Mouse (Mus musculus) gastrocnemius, postnatal 36 days (tissue): ENCODE data around the gene Sept12. TPM values are rescaled to one million over a fixed set of nuclear protein-coding genes. Genes with fewer than 3 reads are reported as not detected.

ENCODE experiments used
- DNase-seq, 2 experiments: peaks; one replicate each; pipeline ENCODE4 v3.0.0; 2022
- intact Hi-C: fragments of 180-260 bp; cut with DNase I; formaldehyde crosslinking; loops from one replicate; pipeline ENCODE4 v1.15.1; 2025
- total RNA-seq, 2 experiments: library from RNA; stranded (reverse); gene quantifications; 2 replicates each; pipeline ENCODE4 v1.2.3; 2021

Sept12 gene
- total RNA-seq, 2 experiments from 2014 or later, result not detected

GRCm38 (mm10) chr16:4978275-4979051, 19.2 kb downstream of the Sept12 start:
- DNase-seq, result no peak
- intact Hi-C loops, result no loop called here

GRCm38 (mm10) chr16:4976180-4976579, 21.5 kb downstream of the Sept12 start:
- DNase-seq, result no peak
- intact Hi-C loops, result no loop called here

DNA sequence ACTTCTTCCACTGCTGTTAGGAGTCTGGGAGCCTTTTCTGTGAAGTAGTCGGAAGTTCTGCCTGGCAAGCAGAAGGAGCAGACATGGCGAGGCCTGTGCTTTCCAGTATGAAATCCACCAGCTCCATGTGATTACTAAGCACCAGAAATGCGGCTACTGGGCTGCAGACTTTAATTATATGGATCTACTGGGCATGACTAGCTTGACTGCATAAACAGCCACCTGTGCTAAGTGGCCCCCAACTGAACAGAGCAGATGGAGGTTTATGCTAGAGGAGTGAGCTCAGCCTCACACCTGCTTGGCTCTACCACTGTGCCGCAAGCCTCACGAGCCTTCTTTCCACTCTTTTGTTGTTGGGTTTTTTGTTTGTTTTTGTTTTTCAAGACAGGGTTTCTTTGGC, 23.1 kb downstream of the Sept12 start:
- intact Hi-C loops, result no loop called here
- DNase-seq, result no peak

- intact Hi-C loops, result no loop called here
- DNase-seq, result no peak
Measured at GRCm38 (mm10) chr16:4971626-4972025, 26.0 kb downstream of the Sept12 start.

- intact Hi-C loops, result no loop called here
- no peak for DNase-seq
Measured at GRCm38 (mm10) chr16:4969055-4969843, 28.4 kb downstream of the Sept12 start.

DNA sequence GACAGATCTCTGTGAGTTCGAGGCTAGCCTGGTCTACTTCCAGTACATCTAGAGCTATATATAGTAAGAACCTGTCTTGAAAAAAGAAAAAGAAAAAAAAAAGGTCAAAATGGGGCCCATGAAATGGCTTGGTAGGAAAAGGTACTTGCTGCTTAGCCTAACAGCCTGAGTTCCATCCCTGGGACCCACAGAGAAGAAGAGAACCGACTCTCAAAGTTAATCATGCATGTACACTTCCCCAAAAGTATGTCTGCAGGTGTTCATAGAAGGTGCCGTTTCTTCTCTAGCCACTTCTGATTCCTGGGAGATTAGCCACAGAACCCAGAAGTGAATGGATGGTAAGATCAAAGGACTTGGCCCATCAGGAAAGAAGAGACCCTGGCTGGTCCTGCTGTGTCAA, 29.2 kb downstream of the Sept12 start:
- intact Hi-C loops, result no loop called here

GRCm38 (mm10) chr16:4965392-4966129, 32.1 kb downstream of the Sept12 start:
- no peak for DNase-seq
- intact Hi-C loops, result no loop called here

More for the DNA sequence above, 29.2 kb downstream of the Sept12 start:
- DNase-seq, result no peak

- no peak for DNase-seq
- intact Hi-C loops, result no loop called here
Measured at GRCm38 (mm10) chr16:4964731-4965391, 32.8 kb downstream of the Sept12 start.

- intact Hi-C loops, result no loop called here
- peak; percentile 96 to 97 for DNase-seq
Measured at GRCm38 (mm10) chr16:4963797-4964709, 33.6 kb downstream of the Sept12 start, which contains the start of gene Anks3. Anks3 (minus strand) TSS chr16:4964205.

- intact Hi-C loops, result no loop called here
- no peak for DNase-seq
Measured at GRCm38 (mm10) chr16:4963346-4963745, 34.3 kb downstream of the Sept12 start.

DNA sequence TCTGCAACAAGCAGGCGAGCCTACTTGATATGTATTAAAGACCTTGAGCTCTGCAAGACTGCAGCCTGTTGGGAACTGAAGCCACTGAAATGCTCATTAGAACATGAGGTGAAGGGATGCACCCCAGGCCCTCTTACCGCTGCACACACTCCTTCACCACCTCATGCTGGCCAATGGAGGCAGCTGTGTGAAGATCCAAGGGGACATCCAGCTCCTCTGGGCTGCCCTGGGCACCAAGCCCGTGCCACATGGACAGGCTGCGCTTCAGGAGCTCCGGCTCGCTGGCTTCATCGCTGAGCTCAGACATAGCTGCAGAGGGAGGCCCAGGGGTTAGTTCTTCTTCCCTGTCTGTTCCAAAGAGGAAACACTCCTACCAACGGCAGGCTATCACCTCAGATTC, 37.4 kb downstream of the Sept12 start:
- DNase-seq, result no peak
- intact Hi-C loops, result no loop called here

DNA sequence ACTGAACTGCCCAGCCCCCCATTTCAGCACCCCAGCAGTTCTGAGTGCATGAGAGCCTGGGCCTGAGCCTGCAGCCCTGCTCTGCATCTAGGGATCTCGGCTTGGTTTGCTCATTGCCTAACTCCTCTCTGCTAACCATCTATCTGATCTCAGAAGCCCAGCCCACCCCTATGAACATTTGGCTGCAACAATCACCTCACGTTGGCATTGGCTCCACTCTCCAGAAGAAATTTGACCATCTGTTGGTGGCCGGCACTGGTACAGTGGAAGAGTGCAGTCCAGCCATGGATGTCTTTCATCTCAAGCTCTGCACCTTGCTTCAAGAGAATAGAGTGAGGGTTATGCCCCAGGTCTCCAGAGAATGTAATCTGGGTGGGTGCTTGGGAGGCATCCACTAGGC, 40.2 kb downstream of the Sept12 start:
- no peak for DNase-seq
- intact Hi-C loops, result no loop called here

DNA sequence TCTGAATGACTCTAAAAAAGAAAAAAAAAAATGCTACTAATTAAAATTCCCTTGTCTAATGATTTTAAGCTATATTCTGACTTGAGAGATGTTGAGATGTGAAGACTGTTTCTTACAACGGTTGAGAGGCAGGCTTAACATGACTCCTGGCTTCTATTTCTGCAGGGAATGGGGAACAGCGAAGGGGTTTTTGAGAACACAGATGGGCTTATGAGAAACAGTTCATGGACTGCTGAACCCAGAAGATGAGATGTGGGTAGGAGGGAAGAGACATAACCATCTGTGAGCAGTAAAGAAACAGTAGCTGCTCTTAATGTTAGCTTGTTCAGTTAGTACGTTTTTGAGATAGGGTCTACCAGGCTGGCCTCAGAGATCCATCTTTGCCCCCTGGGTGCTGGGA, 41.0 kb downstream of the Sept12 start:
- intact Hi-C loops, result no loop called here
- DNase-seq, result no peak

GRCm38 (mm10) chr16:4947378-4947777, 50.3 kb downstream of the Sept12 start:
- intact Hi-C loops, result no loop called here
- DNase-seq, result no peak

GRCm38 (mm10) chr16:4946155-4946554, 51.5 kb downstream of the Sept12 start:
- DNase-seq, result no peak
- intact Hi-C loops, result no loop called here

- no peak for DNase-seq
- intact Hi-C loops, result no loop called here
Measured at GRCm38 (mm10) chr16:4945415-4945814, 52.2 kb downstream of the Sept12 start.

GRCm38 (mm10) chr16:4943431-4943830, 54.2 kb downstream of the Sept12 start:
- intact Hi-C loops, result no loop called here
- no peak for DNase-seq

DNA sequence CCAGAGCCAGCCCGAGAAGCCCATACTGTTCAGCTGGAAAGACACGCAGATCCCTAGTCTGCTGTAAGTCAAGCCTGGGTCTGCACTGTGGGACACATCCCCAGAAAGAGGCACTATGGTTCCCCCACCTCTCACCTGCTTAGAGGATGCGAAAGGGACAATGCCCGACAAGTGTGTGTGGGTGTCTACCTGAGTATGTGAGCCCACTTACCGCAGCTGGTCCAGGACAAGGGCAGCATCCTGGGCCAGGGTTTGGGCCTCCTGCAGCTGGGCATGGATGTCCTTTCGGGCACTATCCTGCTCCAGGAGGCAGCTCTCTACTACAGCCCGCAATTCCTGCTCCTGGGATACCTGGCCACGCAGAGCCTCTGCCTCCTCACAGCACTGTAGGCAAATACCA, 54.8 kb downstream of the Sept12 start:
- intact Hi-C loops, result no loop called here
- DNase-seq, result no peak

GRCm38 (mm10) chr16:4941016-4941415, 56.6 kb downstream of the Sept12 start:
- no peak for DNase-seq
- intact Hi-C loops, result no loop called here
